Mouse (Mus musculus) brain, adult 2 months (tissue): ENCODE measurements around the gene Sh3pxd2a.

Experiments used
- DNase-seq: peaks from one replicate; pipeline ENCODE4 v3.0.0; 2011; ENCODE audit warnings: low read depth, low spot score

Sh3pxd2a gene

DNA sequence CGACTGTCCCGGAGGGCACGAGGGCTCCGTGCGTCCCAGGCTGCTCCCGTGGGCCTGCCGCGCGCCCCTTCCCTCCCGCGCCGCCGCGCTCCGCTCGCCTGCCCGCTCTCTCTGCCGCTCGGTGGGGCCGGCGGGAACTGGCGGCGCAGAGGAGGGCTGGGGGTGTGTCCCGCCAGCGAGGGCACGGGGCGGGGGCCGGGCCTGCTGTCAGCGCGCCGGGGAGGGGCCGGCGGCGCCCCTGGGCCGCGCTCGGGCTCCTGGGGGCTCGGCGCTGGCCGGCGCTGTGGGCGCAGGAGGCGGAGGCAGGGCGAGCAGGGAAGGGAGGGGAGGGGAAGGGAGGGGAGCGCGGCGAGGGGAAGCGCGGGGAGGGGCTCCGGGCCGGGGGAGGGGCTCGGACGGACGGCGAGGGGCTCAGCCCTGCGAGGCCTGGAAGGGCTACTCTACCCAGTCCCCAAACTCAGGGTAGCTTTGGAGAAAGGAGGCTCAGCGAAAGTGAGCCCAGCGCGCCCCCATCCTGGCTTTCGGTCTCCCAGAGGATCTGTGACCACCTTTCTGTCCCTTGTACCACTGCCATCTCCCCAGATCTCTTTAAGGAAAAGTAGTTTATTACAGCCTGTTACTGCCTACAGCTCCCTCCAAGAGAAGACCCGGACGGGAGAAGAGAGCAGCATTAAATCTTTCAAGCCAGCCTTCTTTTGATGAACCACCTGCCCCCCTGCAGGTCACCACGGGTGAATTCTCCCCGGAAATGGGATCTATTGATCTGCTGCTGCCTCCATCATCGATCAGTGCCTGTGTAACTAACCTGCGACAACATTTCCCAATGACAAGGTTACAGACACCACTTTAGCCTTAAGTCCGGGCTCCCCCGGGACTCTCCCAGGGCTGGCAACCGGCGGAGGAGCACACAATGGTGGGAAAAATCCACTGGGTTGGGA, at the start of gene Sh3pxd2a:
Gene Sh3pxd2a, minus strand, starts transcription at position 98 of the 938 bp plus-strand sequence.
- no peak for DNase-seq

DNA sequence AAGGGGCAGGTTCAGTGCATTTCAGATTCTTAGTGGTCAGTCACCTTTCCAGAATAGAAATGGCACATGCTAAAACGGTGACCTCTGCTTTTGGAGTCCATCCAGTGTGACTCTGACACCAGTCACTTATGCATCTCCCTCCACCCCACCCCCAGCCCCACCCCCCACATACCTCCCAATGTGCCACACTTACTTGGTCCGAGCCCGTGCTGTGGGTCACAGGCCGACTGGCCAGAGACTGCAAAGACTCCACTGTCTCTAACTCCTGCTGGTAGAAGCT, 49.4 kb upstream of the Sh3pxd2a start:
- no peak for DNase-seq

- no peak for DNase-seq
Measured at GRCm38 (mm10) chr19:47512794-47513617, 48.8 kb upstream of the Sh3pxd2a start.

- DNase-seq, result no peak
Measured at GRCm38 (mm10) chr19:47511958-47512357, 47.8 kb upstream of the Sh3pxd2a start.

DNA sequence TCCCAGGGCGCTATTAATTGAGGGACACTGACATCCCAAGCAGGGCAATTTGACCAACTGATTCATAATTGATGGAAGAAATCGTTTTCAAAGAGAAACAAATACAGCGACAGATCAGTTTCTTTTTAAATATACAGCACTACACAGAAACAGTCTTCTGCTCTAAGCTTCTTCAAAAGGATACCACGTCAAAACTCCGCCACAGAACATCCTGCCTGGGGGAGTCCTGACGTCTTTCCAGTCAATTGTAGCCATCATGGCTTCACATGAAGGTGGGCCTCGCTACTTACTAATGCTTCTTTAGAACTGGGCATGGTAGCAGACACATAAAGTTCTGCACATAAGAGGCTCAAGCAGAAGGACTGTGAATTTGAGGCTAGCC, 47.1 kb upstream of the Sh3pxd2a start:
- no peak for DNase-seq

GRCm38 (mm10) chr19:47510473-47511293, 46.5 kb upstream of the Sh3pxd2a start:
- DNase-seq, result no peak

DNA sequence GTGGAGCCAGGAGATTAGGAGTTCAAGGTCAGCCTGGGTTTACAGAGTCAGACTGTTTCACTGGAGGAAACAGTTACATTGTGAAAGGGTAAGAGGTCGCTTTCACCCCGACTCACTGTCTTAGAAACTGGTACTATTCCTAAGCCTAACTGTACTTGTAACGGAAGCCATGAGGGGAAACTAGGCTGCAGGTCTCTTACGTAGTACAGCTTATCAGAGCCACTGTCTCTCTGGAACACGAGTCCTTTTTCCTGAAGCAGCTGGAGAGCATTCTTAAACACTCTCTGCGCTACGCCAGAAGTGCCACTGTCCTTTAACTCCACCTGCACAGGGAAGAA, 45.9 kb upstream of the Sh3pxd2a start:
- DNase-seq, result no peak

- no peak for DNase-seq
Measured at GRCm38 (mm10) chr19:47508771-47509281, 44.6 kb upstream of the Sh3pxd2a start.

- DNase-seq, result no peak
Measured at GRCm38 (mm10) chr19:47508191-47508590, 44.0 kb upstream of the Sh3pxd2a start.

- peak; percentile 81 for DNase-seq
Measured at GRCm38 (mm10) chr19:47507128-47508121, 43.2 kb upstream of the Sh3pxd2a start.

DNA sequence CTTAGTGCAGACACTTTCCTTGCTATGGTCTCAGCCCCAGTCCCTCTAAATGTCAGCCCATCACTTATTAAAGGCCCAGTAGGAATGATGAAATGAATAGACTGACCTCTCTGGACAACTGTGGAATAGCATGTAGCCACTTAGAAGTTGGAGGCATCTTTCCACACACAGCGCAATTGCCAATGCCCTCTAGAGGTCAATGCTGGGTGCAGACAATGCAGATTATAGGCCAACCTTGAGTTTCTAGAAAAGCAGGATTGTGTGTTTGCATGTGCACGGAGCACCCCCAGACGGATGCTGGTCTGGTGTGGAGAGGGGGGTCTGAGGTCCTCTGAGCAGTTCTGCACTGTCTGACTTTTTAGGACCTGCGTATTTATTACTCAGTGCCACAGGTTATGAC, 39.4 kb upstream of the Sh3pxd2a start:
- DNase-seq, result peak; percentile 50

GRCm38 (mm10) chr19:47502563-47502962, 38.4 kb upstream of the Sh3pxd2a start:
- DNase-seq, result peak; percentile 43

GRCm38 (mm10) chr19:47500389-47501011, 36.3 kb upstream of the Sh3pxd2a start:
- DNase-seq, result no peak

GRCm38 (mm10) chr19:47499841-47500240, 35.6 kb upstream of the Sh3pxd2a start:
- peak; percentile 59 for DNase-seq

GRCm38 (mm10) chr19:47498942-47499341, 34.7 kb upstream of the Sh3pxd2a start:
- no peak for DNase-seq

DNA sequence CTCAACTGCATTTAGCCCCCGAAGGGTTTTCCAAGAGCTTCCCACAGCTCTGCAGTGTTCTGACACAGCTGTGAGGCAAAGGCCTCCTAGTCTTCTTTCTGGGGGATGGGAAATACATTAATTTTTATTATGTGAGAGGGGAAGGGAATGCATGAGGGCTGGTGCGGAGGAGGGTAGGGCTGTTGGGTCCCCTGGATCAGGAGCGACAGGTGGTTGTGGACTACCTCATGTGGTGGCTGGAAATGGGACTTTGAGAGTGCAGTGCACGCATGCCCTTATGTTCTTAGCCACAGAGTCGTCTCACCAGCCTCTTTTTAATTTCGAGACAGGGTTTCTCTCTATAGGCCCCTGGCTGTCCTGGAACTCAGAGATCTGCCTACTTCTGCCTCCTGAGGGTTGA, 33.5 kb upstream of the Sh3pxd2a start:
- no peak for DNase-seq

GRCm38 (mm10) chr19:47497313-47497712, 33.1 kb upstream of the Sh3pxd2a start:
- no peak for DNase-seq

- no peak for DNase-seq
Measured at GRCm38 (mm10) chr19:47493017-47493997, 29.1 kb upstream of the Sh3pxd2a start.

- no peak for DNase-seq
Measured at GRCm38 (mm10) chr19:47492422-47492821, 28.2 kb upstream of the Sh3pxd2a start.
